Mouse (Mus musculus): ENCODE results near the gene Ric3. TPM values are rescaled to one million over a fixed set of nuclear protein-coding genes. Genes with fewer than 3 reads are reported as not detected.
A peak's percentile ranks its signal among the peaks of the same experiment; 100 is the strongest.

The Ric3 gene
- polyA plus RNA-seq, 1 experiment from 2014 or later: 19.8 TPM

DNA sequence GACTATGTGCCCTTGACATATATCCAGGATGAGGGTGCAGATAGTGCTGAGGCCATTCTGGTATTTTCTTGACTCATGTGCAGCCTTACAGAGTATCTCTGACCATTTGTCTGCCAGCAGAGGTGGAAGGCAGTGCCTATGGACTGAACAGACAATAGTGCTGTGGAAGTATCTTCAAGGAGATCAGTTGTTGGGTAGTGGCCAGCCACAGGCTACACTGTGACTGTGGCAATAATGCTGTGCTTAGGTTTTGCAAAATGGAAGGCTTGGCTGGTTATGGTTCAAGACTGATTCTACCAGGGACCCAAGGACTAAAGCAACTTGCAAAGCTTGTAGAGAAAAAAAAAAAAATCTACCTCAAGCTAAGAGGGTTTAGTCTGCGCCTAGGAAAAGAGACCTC lies 70.6 kb downstream of the Ric3 start:
- Histone ChIP-seq H3K4me1 (peaks cover 42% of the 10 kb centered on the region), H3K27me3 (ENCODE audit: low read depth, poor library complexity, severe bottlenecking) (peaks cover 74% of the 10 kb centered on the region), H3K27ac (replicated peaks) (no peak overlapping the region), H3K4me3 (peak overlapping the region; percentile 84; the same call in 1 of the 2 replicates), H3K9me3 (replicated peaks) (no peaks in the 10 kb centered on the region), H3K36me3 (no peaks in the 10 kb centered on the region)
- 83% methylated on average over 1 of the region's 1 CpGs for WGBS
- no peak for DNase-seq (ENCODE audit: low spot score)

DNA sequence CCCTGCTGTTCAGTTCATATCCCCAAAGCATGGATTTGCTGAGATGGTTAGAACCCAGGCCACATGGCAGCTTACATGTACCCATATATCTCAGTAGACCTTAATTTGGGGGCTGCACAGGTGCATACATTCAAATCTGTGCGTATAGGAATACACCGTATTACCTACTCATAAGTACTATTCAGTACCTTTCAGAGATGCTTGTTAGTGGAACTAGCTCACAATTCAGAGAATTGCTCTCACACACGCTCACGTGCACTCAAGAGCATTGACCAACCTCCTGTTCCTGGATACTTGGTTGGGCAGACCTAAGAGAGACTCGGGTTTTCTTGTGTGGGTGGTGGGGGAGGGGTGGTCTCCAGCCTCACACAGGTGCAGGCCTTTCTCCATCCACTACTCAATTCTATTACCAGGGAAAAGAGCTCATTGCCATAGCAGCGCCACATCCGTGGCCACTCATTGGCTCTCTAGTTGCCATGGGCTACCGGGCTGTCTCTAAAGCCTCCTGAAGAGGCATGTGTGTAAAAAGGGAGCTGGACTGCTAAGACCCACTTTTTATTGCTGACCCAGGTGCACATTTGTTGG lies 71.4 kb downstream of the Ric3 start:
- peaks cover 83% of the 10 kb centered on the region for H3K27me3 ChIP-seq (ENCODE audit: low read depth, poor library complexity, severe bottlenecking)
- WGBS: 34% methylated on average over 8 of the region's 8 CpGs

DNA sequence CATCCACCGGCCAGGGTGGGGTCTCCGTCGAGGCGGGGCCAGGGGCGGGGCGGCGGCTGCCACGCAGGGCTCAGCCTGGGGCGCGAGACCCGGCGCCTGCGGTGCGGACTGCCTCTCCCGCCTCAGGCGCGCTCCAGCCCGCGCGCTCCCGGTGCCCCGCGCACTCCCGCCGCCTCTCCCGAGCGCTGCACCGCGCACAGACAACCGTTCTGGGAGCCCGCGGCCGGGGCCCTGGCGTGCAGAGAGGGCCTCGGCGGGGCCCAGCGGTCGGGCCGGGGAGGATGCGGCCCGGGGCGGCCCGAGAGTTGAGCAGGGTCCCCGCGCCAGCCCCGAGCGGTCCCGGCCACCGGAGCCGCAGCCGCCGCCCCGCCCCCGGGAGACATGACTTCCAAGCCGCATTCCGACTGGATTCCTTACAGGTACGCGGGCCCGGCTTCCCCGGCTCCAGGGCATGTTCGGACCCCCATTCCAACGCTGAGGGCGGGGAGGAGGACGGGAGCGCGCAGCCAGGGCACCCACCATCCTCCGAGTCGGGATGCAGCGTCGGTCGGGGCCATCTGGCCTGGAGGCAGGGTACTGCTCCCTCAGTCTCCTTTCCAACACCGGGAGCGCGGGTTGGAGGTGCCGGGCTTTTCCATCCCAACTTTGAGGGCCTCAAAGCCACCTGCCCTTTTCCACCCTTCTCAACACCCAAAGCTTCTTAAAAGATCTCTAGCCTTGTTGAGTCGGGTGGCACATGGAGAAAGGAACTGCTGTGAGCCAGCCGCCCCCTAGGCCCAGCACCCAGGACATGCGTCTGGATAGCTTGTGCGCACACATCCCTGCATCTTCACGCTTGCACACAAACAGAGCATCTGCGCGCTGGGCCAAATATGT lies 72.2 kb downstream of the Ric3 start:
- no peaks in the 10 kb centered on the region for H3K36me3 ChIP-seq
- 1% methylated on average over 82 of the region's 82 CpGs for WGBS

More for the DNA sequence above, 71.4 kb downstream of the Ric3 start:
- Histone ChIP-seq H3K27ac (replicated peaks) (peak overlapping the region; percentile 80), H3K4me3 (peak overlapping the region; percentile 84), H3K4me1 (peaks cover 40% of the 10 kb centered on the region), H3K36me3 (no peaks in the 10 kb centered on the region), H3K9me3 (replicated peaks) (no peaks in the 10 kb centered on the region)
- peak; percentile 46 for DNase-seq (ENCODE audit: low spot score)

DNA sequence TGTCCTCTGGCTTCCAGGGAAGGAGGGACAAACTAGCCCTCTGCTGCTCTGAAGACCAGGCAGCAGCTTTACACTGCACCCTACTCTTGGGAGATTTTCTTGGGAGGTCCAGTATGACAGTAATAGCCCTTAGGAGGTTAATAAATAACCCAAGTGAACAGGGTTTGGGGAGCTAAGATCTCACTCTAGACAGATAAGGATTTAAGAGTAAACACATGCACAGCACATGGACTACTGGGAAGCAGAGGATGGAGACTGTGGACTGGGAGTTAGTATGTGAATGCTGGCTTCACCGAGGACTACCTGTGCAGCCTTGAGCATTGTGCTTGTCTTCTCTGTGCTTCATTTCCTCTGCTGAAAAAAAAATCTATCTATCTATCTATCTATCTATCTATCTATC lies 73.9 kb downstream of the Ric3 start:
- no peaks in the 10 kb centered on the region for H3K9me3 ChIP-seq (replicated peaks)
- WGBS: 96% methylated on average over 1 of the region's 1 CpGs
- no peaks in the 10 kb centered on the region for H3K36me3 ChIP-seq
- no peak overlapping the region for H3K4me3 ChIP-seq
- peaks cover 88% of the 10 kb centered on the region for H3K27me3 ChIP-seq (ENCODE audit: low read depth, poor library complexity, severe bottlenecking)
- H3K4me1 ChIP-seq: peaks cover 34% of the 10 kb centered on the region
- DNase-seq (ENCODE audit: low spot score): no peak
- no peak overlapping the region for H3K27ac ChIP-seq (replicated peaks)

More for the DNA sequence above, 72.2 kb downstream of the Ric3 start:
- Histone ChIP-seq H3K4me3 (peak overlapping the region; percentile 84), H3K27me3 (ENCODE audit: low read depth, poor library complexity, severe bottlenecking) (peaks cover 87% of the 10 kb centered on the region), H3K9me3 (replicated peaks) (no peaks in the 10 kb centered on the region), H3K27ac (replicated peaks) (peak overlapping the region; percentile 80), H3K4me1 (peaks cover 34% of the 10 kb centered on the region)
- peak; percentile 64 for DNase-seq (ENCODE audit: low spot score)

DNA sequence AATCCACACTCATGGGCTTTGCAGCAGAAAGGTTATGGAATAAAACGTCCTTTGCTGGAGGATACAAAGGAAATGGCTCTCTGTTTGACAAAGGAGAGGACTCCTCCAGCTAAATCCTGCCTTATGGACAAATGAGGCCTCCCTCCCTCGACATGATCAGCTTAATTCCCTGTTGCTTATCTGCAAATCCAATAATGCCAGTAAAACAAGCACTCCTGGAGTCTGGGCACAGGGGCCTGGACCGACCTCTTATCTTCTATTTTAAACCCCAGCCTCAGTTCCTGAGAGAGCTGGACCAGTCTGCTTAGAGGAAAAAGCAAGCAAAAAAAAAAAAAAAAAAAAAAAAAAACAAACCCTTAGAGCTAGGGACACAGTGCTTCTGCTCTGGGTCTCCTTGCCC lies 79.5 kb downstream of the Ric3 start:
- no peak overlapping the region for H3K4me3 ChIP-seq
- H3K9me3 ChIP-seq (replicated peaks): no peaks in the 10 kb centered on the region
- 5% methylated on average over 3 of the region's 3 CpGs for WGBS
- H3K27me3 ChIP-seq (ENCODE audit: low read depth, poor library complexity, severe bottlenecking): peaks cover 57% of the 10 kb centered on the region
- H3K27ac ChIP-seq (replicated peaks): no peak overlapping the region
- H3K4me1 ChIP-seq: peaks cover 9% of the 10 kb centered on the region
- no peak for DNase-seq (ENCODE audit: low spot score)
- no peaks in the 10 kb centered on the region for H3K36me3 ChIP-seq

DNA sequence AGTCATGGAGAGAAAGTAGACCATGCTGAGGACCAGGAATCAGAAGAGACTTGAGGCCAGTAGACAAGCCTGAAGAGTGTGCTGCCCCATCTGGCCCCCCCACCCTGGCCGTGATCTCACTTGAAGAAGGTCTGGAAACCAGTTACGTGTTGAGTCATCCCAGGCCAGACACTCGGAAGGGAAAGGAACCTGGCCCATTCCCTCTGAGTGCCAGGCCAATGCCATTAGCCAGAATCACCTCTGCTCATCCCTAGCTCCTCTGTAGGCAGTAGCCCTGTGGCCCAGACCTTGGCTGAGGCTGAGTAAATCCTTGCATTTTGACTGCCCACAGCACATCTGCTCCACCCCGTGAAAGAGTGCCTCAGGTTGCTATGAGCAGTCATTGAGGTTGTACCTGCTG lies 81.2 kb downstream of the Ric3 start:
- Histone ChIP-seq H3K4me3 (no peak overlapping the region), H3K36me3 (no peaks in the 10 kb centered on the region), H3K4me1 (peaks cover 9% of the 10 kb centered on the region), H3K27me3 (ENCODE audit: low read depth, poor library complexity, severe bottlenecking) (peaks cover 40% of the 10 kb centered on the region), H3K9me3 (replicated peaks) (no peaks in the 10 kb centered on the region), H3K27ac (replicated peaks) (no peak overlapping the region)
- whole genome bisulfite sequencing: 88% methylated on average over 4 of the region's 4 CpGs
- DNase-seq (ENCODE audit: low spot score): no peak

DNA sequence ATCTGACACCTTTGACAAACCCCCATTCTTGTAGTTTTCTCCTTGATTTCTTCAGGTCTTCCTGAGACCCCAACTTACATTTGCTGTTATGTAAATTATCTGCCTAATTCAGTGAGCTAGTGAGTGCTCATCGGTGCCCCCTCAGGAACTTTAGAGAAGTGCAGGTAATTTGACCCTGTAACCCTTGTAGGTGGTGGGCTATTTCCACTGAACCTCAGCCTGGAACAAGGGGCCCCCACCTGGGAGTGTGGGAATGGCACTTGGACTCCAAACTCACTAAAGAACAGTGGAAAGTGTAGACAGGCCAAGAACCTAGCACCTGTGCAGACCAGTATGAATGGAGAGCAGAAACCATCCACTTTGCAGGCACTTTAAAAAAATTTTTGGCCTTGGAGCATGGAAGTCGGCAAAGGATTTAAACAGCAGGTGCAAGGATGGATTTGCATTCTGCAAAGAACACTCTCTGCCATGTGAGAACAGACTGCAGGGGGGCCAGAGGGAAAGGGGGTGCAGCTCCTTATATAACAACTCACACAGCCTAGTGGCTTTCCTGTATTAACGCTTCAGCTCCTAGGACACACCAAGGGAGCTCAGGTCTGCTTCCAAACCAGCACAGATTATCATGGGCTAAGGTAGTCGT lies 82.7 kb downstream of the Ric3 start:
- H3K4me3 ChIP-seq: no peak overlapping the region
- 60% methylated on average over 4 of the region's 4 CpGs for WGBS
- H3K36me3 ChIP-seq: no peaks in the 10 kb centered on the region
- no peaks in the 10 kb centered on the region for H3K9me3 ChIP-seq (replicated peaks)
- peaks cover 28% of the 10 kb centered on the region for H3K27me3 ChIP-seq (ENCODE audit: low read depth, poor library complexity, severe bottlenecking)
- DNase-seq (ENCODE audit: low spot score): peak; percentile 39
- peaks cover 9% of the 10 kb centered on the region for H3K4me1 ChIP-seq
- H3K27ac ChIP-seq (replicated peaks): no peak overlapping the region

DNA sequence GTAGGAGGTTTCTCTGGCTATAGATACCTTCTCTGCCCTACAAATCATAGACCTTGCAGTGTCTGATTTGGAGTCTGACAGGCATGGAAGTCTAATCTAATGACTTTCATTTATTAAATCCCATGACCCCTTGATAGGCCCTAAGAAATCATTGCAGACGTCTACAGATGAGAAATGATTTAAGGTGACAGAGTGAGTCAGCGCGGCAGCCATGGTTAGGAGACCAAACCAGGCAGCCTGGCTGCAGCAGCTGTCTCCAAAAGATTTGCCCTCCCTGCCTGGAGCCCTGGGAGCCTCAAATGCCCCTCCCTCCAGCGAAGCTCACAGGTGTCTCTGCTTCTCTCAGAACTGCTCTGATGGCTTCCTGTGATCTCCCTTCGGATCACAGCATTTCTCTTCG lies 87.0 kb downstream of the Ric3 start:
- no peak overlapping the region for H3K4me3 ChIP-seq
- no peaks in the 10 kb centered on the region for H3K4me1 ChIP-seq
- H3K9me3 ChIP-seq (replicated peaks): no peaks in the 10 kb centered on the region
- peaks cover 8% of the 10 kb centered on the region; the same call in 1 of the 2 replicates for H3K27me3 ChIP-seq (ENCODE audit: low read depth, poor library complexity, severe bottlenecking)
- WGBS: 75% methylated on average over 6 of the region's 6 CpGs
- DNase-seq (ENCODE audit: low spot score): no peak
- no peaks in the 10 kb centered on the region for H3K36me3 ChIP-seq
- no peak overlapping the region for H3K27ac ChIP-seq (replicated peaks)

DNA sequence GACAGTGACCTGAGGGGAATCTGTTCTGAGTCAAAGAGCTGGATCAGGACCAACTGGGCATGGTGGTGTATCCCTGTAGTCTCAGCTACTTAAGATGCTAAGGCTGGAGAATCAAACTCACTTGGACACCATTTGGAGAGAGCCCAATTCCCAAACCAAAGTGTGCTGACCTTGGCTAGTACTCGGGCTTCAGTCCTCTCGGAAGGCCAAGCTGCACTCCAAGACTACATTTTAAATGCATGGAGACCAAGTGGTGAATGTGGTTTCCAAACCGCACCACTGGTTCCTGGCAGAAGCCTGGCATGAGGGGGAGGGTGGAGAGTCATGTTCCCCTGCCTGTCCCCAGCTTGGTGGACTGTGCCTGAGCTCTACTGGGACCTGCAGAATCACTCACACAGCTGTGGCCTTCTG lies 89.2 kb downstream of the Ric3 start:
- no peaks in the 10 kb centered on the region for H3K36me3 ChIP-seq
- 93% methylated on average over 3 of the region's 3 CpGs for WGBS
- DNase-seq (ENCODE audit: low spot score): no peak
- no peaks in the 10 kb centered on the region for H3K27me3 ChIP-seq (ENCODE audit: low read depth, poor library complexity, severe bottlenecking)
- H3K4me1 ChIP-seq: no peaks in the 10 kb centered on the region
- no peak overlapping the region for H3K4me3 ChIP-seq
- H3K27ac ChIP-seq (replicated peaks): no peak overlapping the region
- no peaks in the 10 kb centered on the region for H3K9me3 ChIP-seq (replicated peaks)

DNA sequence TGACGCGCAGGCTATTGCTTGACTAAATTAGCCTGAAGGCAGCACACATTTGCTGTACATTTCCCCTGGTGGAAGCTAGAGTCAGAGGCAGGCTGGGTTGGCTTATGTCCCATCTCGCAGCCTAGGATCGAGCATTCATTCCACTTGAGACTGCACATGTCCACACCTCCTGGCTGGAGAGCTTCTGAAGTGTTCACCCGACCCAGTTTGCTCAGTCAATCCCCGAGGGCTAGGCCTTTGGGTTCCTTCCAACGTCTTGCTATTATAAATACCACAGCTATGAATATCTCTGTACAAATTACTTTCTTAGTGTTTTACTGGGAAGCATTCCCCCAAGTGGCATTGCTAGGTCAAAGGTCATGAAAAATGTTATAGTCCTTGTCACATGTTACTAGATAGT lies 89.9 kb downstream of the Ric3 start:
- Histone ChIP-seq H3K27ac (replicated peaks) (no peak overlapping the region), H3K4me3 (no peak overlapping the region), H3K4me1 (no peaks in the 10 kb centered on the region), H3K27me3 (ENCODE audit: low read depth, poor library complexity, severe bottlenecking) (no peaks in the 10 kb centered on the region), H3K36me3 (no peaks in the 10 kb centered on the region), H3K9me3 (replicated peaks) (no peaks in the 10 kb centered on the region)
- DNase-seq (ENCODE audit: low spot score): no peak
- WGBS: 85% methylated on average over 7 of the region's 7 CpGs

DNA sequence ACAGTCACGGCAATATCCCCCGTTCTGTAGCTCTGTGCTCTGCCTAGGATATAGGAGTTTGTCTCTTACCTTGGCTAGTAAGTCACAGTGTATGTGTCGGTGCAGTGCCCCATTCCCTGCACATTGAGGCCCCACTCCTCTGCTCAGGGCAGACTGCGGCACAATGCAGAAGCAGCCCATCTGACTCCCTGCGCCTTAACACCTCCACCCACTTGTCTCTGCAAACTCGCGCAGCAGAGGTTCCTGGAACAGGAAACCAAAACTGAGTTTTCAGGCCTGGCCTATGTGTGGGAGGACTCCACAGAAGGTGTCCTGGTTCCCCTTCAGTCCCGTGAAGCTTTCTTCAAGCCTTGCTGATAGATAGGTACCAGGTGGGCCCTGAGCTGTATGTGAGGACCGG lies 91.9 kb downstream of the Ric3 start:
- no peak overlapping the region for H3K4me3 ChIP-seq
- WGBS: 93% methylated on average over 9 of the region's 9 CpGs
- H3K27me3 ChIP-seq (ENCODE audit: low read depth, poor library complexity, severe bottlenecking): no peaks in the 10 kb centered on the region
- no peaks in the 10 kb centered on the region for H3K9me3 ChIP-seq (replicated peaks)
- H3K36me3 ChIP-seq: no peaks in the 10 kb centered on the region
- H3K27ac ChIP-seq (replicated peaks): no peak overlapping the region
- DNase-seq (ENCODE audit: low spot score): no peak
- H3K4me1 ChIP-seq: no peaks in the 10 kb centered on the region

DNA sequence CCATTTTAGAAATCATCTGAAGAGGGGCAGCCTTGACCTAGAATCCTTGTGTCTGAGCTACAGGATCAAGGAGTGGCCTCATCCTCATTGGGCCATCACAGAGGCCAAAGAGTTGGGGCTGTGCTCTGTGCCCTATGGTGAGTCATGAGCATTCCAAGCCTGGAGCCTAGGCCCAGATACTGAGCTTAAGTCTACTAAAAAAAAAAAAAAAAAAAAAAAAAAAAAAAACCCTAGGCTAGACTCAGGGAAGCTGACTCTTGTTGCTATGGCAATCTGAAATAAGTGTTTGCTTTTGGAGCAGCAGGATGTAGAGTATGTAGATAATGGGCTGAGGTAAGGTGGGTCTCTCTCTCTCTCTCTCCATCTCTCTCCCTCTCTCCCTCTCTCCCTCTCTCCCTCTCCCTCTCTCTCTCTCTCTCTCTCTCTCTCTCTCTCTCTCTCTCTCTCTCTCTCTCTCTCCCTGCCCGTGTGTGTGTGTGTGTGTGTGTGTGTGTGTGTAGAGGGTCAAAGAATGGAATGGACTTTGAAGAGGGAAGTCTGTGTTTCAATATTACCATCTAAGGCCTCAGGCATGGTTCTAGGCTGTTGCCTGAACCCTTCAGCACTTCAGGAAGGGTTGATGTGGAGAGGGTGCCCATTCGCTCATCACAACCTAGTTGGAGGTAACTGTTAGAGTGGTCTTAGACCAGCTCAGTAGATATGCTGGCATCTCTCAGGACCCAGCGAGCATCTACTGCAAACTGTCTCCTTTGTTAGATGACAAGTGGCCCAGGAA lies 97.0 kb downstream of the Ric3 start:
- H3K4me3 ChIP-seq: no peak overlapping the region
- WGBS: 75% methylated on average over 3 of the region's 3 CpGs
- no peaks in the 10 kb centered on the region for H3K36me3 ChIP-seq
- no peaks in the 10 kb centered on the region for H3K9me3 ChIP-seq (replicated peaks)
- no peaks in the 10 kb centered on the region for H3K27me3 ChIP-seq (ENCODE audit: low read depth, poor library complexity, severe bottlenecking)
- no peak overlapping the region for H3K27ac ChIP-seq (replicated peaks)
- no peaks in the 10 kb centered on the region for H3K4me1 ChIP-seq
- DNase-seq (ENCODE audit: low spot score): no peak
